Mouse (Mus musculus): ENCODE data around the gene Hoxb1. TPM values are rescaled to one million over a fixed set of nuclear protein-coding genes. Genes with fewer than 3 reads are reported as not detected.

Hoxb1 gene
- polyA plus RNA-seq, 1 experiment from 2014 or later, result 0.08 TPM

DNA sequence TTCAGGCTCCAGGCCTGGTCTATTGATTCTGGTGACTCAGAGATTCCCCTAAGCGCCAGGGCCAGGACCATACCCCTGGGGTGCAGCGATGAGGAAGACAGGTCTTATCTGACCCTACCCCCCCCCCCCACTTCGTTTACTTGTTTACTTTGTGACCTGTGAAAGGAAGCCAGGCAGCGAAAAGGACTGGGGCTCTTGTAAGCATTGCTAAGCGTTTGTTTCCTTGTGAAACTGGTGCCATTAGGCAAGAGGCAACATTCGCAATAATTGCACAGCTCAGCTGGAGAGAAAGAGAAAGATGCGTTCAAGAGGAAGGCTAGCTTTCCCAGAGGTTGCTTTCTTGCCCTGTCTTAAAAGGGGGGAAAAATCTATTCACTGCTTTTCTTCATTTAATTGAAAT lies 3.6 kb downstream of the Hoxb1 start:
- H3K9ac ChIP-seq, result no peak overlapping the region
- 48% methylated on average over 7 of the region's 7 CpGs for WGBS
- H3K27me3 ChIP-seq (ENCODE audit: insufficient read depth, low read length), result peaks cover 32% of the 10 kb centered on the region
- TF ChIP-seq CTCF (IDR thresholded peaks at IDR 0.05; ENCODE audit: low read depth), result no peak
- no peak for DNase-seq
- no peak overlapping the region for H3K4me3 ChIP-seq (ENCODE audit: low read depth, low read length)
- H3K9me3 ChIP-seq (ENCODE audit: low read depth, low read length), result no peaks in the 10 kb centered on the region
- peaks cover 15% of the 10 kb centered on the region for H3K4me1 ChIP-seq (ENCODE audit: insufficient read depth)
- no peak overlapping the region for H3K27ac ChIP-seq (ENCODE audit: low read depth)
- H3K4me2 ChIP-seq, result no peak overlapping the region
- no peak for ATAC-seq (ENCODE audit: insufficient read depth)
- H3K36me3 ChIP-seq (ENCODE audit: insufficient read depth), result no peaks in the 10 kb centered on the region

GRCm38 (mm10) chr11:96371726-96372125 lies 6.2 kb downstream of the Hoxb1 start:
- peaks cover 11% of the 10 kb centered on the region for H3K4me1 ChIP-seq (ENCODE audit: insufficient read depth)
- ATAC-seq (ENCODE audit: insufficient read depth) (no peak), DNase-seq (no peak)
- H3K9me3 ChIP-seq (ENCODE audit: low read depth, low read length), result no peaks in the 10 kb centered on the region
- H3K27ac ChIP-seq (ENCODE audit: low read depth), result no peak overlapping the region
- no peak overlapping the region for H3K4me3 ChIP-seq (ENCODE audit: low read depth, low read length)
- peaks cover 10% of the 10 kb centered on the region; the same call in 1 of the 2 replicates for H3K27me3 ChIP-seq (ENCODE audit: insufficient read depth, low read length)
- no peaks in the 10 kb centered on the region for H3K36me3 ChIP-seq (ENCODE audit: insufficient read depth)
- no peak overlapping the region for H3K9ac ChIP-seq
- 25% methylated on average over 3 of the region's 3 CpGs for WGBS
- H3K4me2 ChIP-seq, result no peak overlapping the region
- no peak for TF ChIP-seq CTCF (IDR thresholded peaks at IDR 0.05; ENCODE audit: low read depth)

GRCm38 (mm10) chr11:96372519-96372918 lies 7.0 kb downstream of the Hoxb1 start:
- H3K4me1 ChIP-seq (ENCODE audit: insufficient read depth), result peaks cover 11% of the 10 kb centered on the region
- H3K9ac ChIP-seq, result no peak overlapping the region
- no peak overlapping the region for H3K4me3 ChIP-seq (ENCODE audit: low read depth, low read length)
- H3K9me3 ChIP-seq (ENCODE audit: low read depth, low read length), result no peaks in the 10 kb centered on the region
- H3K27me3 ChIP-seq (ENCODE audit: insufficient read depth, low read length), result peaks cover 4% of the 10 kb centered on the region; the same call in 1 of the 2 replicates
- ATAC-seq (ENCODE audit: insufficient read depth) (peak; percentile 58; the same call in 1 of the 2 replicates), DNase-seq (peak; percentile 62)
- peak overlapping the region; percentile 16; the same call in 1 of the 2 replicates for H3K4me2 ChIP-seq
- peak overlapping the region; percentile 3; the same call in 1 of the 2 replicates for H3K27ac ChIP-seq (ENCODE audit: low read depth)
- H3K36me3 ChIP-seq (ENCODE audit: insufficient read depth), result no peaks in the 10 kb centered on the region
- WGBS, result 5% methylated on average over 3 of the region's 3 CpGs
- TF ChIP-seq CTCF (IDR thresholded peaks at IDR 0.05; ENCODE audit: low read depth), result no peak

- Histone ChIP-seq H3K27me3 (ENCODE audit: insufficient read depth, low read length) (no peaks in the 10 kb centered on the region), H3K4me3 (ENCODE audit: low read depth, low read length) (no peak overlapping the region), H3K36me3 (ENCODE audit: insufficient read depth) (no peaks in the 10 kb centered on the region), H3K4me1 (ENCODE audit: insufficient read depth) (peaks cover 11% of the 10 kb centered on the region), H3K4me2 (no peak overlapping the region), H3K9ac (no peak overlapping the region), H3K27ac (ENCODE audit: low read depth) (no peak overlapping the region), H3K9me3 (ENCODE audit: low read depth, low read length) (no peaks in the 10 kb centered on the region)
- DNase-seq, result no peak
- WGBS, result 44% methylated on average over 7 of the region's 7 CpGs
- no peak for ATAC-seq (ENCODE audit: insufficient read depth)
- TF ChIP-seq CTCF (IDR thresholded peaks at IDR 0.05; ENCODE audit: low read depth), result no peak
Measured at GRCm38 (mm10) chr11:96374810-96375209, 9.3 kb downstream of the Hoxb1 start.

DNA sequence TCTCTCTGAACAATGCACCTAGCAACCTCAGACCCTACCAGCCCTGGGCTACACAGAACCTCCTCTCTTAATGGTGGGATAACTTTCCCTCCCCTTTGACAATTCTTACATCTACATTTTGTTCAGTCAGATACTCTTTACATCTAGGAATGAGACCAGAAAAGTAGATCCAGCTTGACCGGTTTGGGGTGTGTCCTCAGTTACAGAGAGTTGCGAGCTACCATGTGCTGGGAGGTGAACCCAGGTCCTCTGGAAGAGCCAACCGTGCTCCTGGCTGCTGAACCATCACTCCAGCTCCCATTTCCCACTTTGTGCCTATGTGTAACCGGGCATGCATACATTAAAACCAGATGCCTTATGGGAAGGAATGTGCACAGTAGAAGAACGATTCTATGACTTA lies 17.8 kb downstream of the Hoxb1 start:
- no peak overlapping the region for H3K4me3 ChIP-seq (ENCODE audit: low read depth, low read length)
- no peak for DNase-seq
- TF ChIP-seq CTCF (IDR thresholded peaks at IDR 0.05; ENCODE audit: low read depth), result no peak
- no peaks in the 10 kb centered on the region for H3K27me3 ChIP-seq (ENCODE audit: insufficient read depth, low read length)
- H3K27ac ChIP-seq (ENCODE audit: low read depth), result no peak overlapping the region
- no peaks in the 10 kb centered on the region for H3K9me3 ChIP-seq (ENCODE audit: low read depth, low read length)
- ATAC-seq (ENCODE audit: insufficient read depth), result no peak
- H3K4me2 ChIP-seq, result no peak overlapping the region
- WGBS, result 61% methylated on average over 5 of the region's 5 CpGs
- no peaks in the 10 kb centered on the region for H3K36me3 ChIP-seq (ENCODE audit: insufficient read depth)
- no peak overlapping the region for H3K9ac ChIP-seq
- H3K4me1 ChIP-seq (ENCODE audit: insufficient read depth), result peaks cover 10% of the 10 kb centered on the region; the same call in 1 of the 2 replicates

GRCm38 (mm10) chr11:96387635-96388034 lies 22.1 kb downstream of the Hoxb1 start:
- ATAC-seq (ENCODE audit: insufficient read depth) (no peak), DNase-seq (no peak)
- TF ChIP-seq CTCF (IDR thresholded peaks at IDR 0.05; ENCODE audit: low read depth), result no peak
- no peak overlapping the region for H3K4me3 ChIP-seq (ENCODE audit: low read depth, low read length)
- H3K27me3 ChIP-seq (ENCODE audit: insufficient read depth, low read length), result no peaks in the 10 kb centered on the region
- no peaks in the 10 kb centered on the region for H3K9me3 ChIP-seq (ENCODE audit: low read depth, low read length)
- 79% methylated on average over 2 of the region's 2 CpGs for WGBS
- no peak overlapping the region for H3K27ac ChIP-seq (ENCODE audit: low read depth)
- no peak overlapping the region for H3K4me2 ChIP-seq
- no peak overlapping the region for H3K9ac ChIP-seq
- H3K4me1 ChIP-seq (ENCODE audit: insufficient read depth), result 0 out of 2 replicates have a peak, but pooled peaks cover under 1% of the 10 kb centered on the region
- H3K36me3 ChIP-seq (ENCODE audit: insufficient read depth), result no peaks in the 10 kb centered on the region

- DNase-seq (peak; percentile 65), ATAC-seq (ENCODE audit: insufficient read depth) (peak; percentile 85)
- H3K27me3 ChIP-seq (ENCODE audit: insufficient read depth, low read length), result no peaks in the 10 kb centered on the region
- H3K27ac ChIP-seq (ENCODE audit: low read depth), result peak overlapping the region; percentile 63
- H3K4me3 ChIP-seq (ENCODE audit: low read depth, low read length), result no peak overlapping the region
- peaks cover 21% of the 10 kb centered on the region for H3K4me1 ChIP-seq (ENCODE audit: insufficient read depth)
- H3K4me2 ChIP-seq, result peak overlapping the region; percentile 37
- no peaks in the 10 kb centered on the region for H3K9me3 ChIP-seq (ENCODE audit: low read depth, low read length)
- no peak overlapping the region; the same call in 1 of the 2 replicates for H3K9ac ChIP-seq
- no peaks in the 10 kb centered on the region for H3K36me3 ChIP-seq (ENCODE audit: insufficient read depth)
- no peak for TF ChIP-seq CTCF (IDR thresholded peaks at IDR 0.05; ENCODE audit: low read depth)
- WGBS, result 6% methylated on average over 15 of the region's 15 CpGs
Measured at GRCm38 (mm10) chr11:96396772-96397626, 31.4 kb downstream of the Hoxb1 start.

Data from lung, embryonic 14.5 days (tissue).